Mouse (Mus musculus) hindbrain, embryonic 11.5 days (tissue): ENCODE data around the gene Abca7. TPM values are rescaled to one million over a fixed set of nuclear protein-coding genes. Genes with fewer than 3 reads are reported as not detected.

ENCODE experiments used
- ATAC-seq: fragments of 200-750 bp; cut with Nextera tagmentation; 2 replicates; pipeline ENCODE4 v1.8.0; 2017; ENCODE audit warnings: mild to moderate bottlenecking, moderate TSS enrichment, moderate library complexity; ENCODE audit not compliant: low FRiP score
- DNase-seq: peaks from one replicate; pipeline ENCODE4 v3.0.0-alpha.2; 2015; ENCODE audit warnings: low spot score
- H3K27ac ChIP-seq: fragments of 300-500 bp; sonication (generic); 2 replicates; pipeline ENCODE4 v1.5.1; 2014; ENCODE audit warnings: mild to moderate bottlenecking, low read depth, low read length
- H3K27me3 ChIP-seq: fragments of 300-500 bp; sonication (generic); 2 replicates; pipeline ENCODE4 v1.6.1; 2014; ENCODE audit warnings: mild to moderate bottlenecking, low read length, moderate library complexity, mixed read lengths; ENCODE audit not compliant: control insufficient read depth, insufficient read depth
- H3K36me3 ChIP-seq: fragments of 300-500 bp; sonication (generic); 2 replicates; pipeline ENCODE4 v1.6.1; 2014; ENCODE audit warnings: mild to moderate bottlenecking, low read length, moderate library complexity, mixed read lengths; ENCODE audit not compliant: control insufficient read depth, insufficient read depth
- H3K4me1 ChIP-seq: fragments of 300-500 bp; sonication (generic); replicated peaks from 2 replicates; pipeline ENCODE4 v1.6.1; 2014; ENCODE audit warnings: low read length, mixed read lengths; ENCODE audit not compliant: control insufficient read depth, insufficient read depth
- H3K4me2 ChIP-seq: fragments of 300-500 bp; sonication (generic); replicated peaks from 2 replicates; pipeline ENCODE4 v1.6.1; 2014; ENCODE audit warnings: mild to moderate bottlenecking, low read depth, low read length
- H3K4me3 ChIP-seq: fragments of 300-500 bp; sonication (generic); 2 replicates; pipeline ENCODE4 v1.5.1; 2014; ENCODE audit warnings: low read depth, low read length
- H3K9ac ChIP-seq: fragments of 300-500 bp; sonication (generic); 2 replicates; pipeline ENCODE4 v1.6.1; 2014; ENCODE audit warnings: low read depth, low read length
- H3K9me3 ChIP-seq: fragments of 300-500 bp; sonication (generic); 2 replicates; pipeline ENCODE4 v1.6.1; 2016; ENCODE audit warnings: low read length; ENCODE audit not compliant: control insufficient read depth
- WGBS: fragments of 180-500 bp; shearing (Covaris S2); extraction: QIAGEN DNeasy Blood & Tissue Kit; methylation state at CpG from one replicate; pipeline ENCODE4 v1.1.7; 2014; 5-methylcytosine and 5-hydroxymethylcytosine counted together
- polyA plus RNA-seq: library from polyadenylated mRNA; unstranded; fragments of >200 nt; fragmentation: Nextera tagmentation; extraction: Ambion mirVana; gene quantifications from 2 replicates; pipeline ENCODE4 v1.2.1, GENCODE M21; 2014

The Abca7 gene
- polyA plus RNA-seq, 1 experiment from 2014 or later, result 2.6 TPM

- DNase-seq (no peak), ATAC-seq (no peak)
- H3K27ac ChIP-seq, result no peak overlapping the region
- H3K4me2 ChIP-seq, result no peak overlapping the region
- H3K9me3 ChIP-seq, result no peaks in the 10 kb centered on the region
- H3K36me3 ChIP-seq, result no peaks in the 10 kb centered on the region
- no peak overlapping the region for H3K4me3 ChIP-seq
- no peaks in the 10 kb centered on the region for H3K27me3 ChIP-seq
- no peak overlapping the region for H3K9ac ChIP-seq
- H3K4me1 ChIP-seq, result peaks cover 7% of the 10 kb centered on the region; the same call in 1 of the 2 replicates
- WGBS, result 77% methylated on average over 5 of the region's 5 CpGs
Observed at GRCm38 (mm10) chr10:80045766-80046165, 49.5 kb downstream of the Abca7 start.

DNA sequence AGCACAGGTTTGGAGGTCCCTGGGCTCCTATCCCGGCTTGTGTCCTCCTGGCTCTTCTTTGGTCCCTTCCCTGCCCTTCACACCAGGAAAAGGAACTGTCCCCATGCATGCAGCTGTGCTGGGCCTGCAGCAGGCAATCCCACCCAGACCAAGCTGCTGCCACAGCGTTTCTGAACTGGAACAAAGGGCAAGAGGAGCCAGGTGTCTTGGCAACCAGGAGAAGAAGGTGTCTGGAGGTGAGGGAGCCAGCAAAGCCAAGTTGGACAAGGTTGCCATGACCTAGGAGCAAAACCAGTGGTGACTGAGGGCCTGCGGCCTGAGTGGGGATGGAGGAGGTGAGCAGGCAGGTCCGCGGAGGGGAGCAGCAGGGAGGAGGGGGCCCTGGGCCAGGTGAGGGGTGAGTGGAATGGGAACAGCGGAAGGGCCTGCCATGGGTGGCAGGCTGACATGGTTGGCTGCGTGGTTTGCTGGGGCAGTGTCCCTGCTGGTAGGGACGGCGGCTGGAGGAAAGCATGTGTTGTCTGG lies 50.8 kb downstream of the Abca7 start, which contains the start of gene Gpx4:
Gene Gpx4 (plus strand): TSS at position 126 of the 525 bp plus-strand sequence.
- Histone ChIP-seq H3K27ac (peak within 1 kb of the TSS; percentile 71), H3K4me3 (no peak within 1 kb of the TSS), H3K36me3 (no peaks in the 10 kb centered on the region), H3K4me2 (no peak within 1 kb of the TSS), H3K4me1 (peaks cover 7% of the 10 kb centered on the region; the same call in 1 of the 2 replicates), H3K27me3 (no peaks in the 10 kb centered on the region), H3K9me3 (no peaks in the 10 kb centered on the region), H3K9ac (peak within 1 kb of the TSS; percentile 11; the same call in 1 of the 2 replicates)
- whole genome bisulfite sequencing, result 47% methylated on average over 7 of the region's 9 CpGs
- DNase-seq (no peak), ATAC-seq (no peak)

DNA sequence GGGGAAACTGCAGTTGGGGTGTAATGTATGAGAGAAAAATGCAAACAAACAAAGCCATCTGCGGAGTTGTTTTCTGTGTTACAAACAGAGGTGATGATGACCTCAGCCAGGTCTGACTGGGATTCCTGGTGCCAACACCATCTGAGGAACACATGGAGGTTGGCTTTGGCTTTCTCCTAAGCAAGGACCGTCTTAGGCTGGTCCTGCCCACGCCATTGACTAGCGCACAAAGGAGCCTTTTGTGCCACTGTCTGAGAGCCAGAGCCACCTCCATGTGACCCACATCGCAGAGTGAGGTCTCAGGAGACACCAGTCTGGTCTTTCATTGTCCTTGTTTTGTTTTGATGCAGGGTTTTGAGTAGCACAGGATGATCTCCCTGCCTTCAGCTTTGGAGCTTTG lies 52.1 kb downstream of the Abca7 start:
- no peak overlapping the region for H3K4me3 ChIP-seq
- DNase-seq, result peak; percentile 58
- H3K4me1 ChIP-seq, result peaks cover 7% of the 10 kb centered on the region; the same call in 1 of the 2 replicates
- no peak; the same call in 1 of the 2 replicates for ATAC-seq
- WGBS, result 8% methylated on average over 5 of the region's 5 CpGs
- peak overlapping the region; percentile 71 for H3K27ac ChIP-seq
- no peaks in the 10 kb centered on the region for H3K9me3 ChIP-seq
- no peaks in the 10 kb centered on the region for H3K36me3 ChIP-seq
- no peaks in the 10 kb centered on the region for H3K27me3 ChIP-seq
- H3K9ac ChIP-seq, result no peak overlapping the region
- H3K4me2 ChIP-seq, result no peak overlapping the region

DNA sequence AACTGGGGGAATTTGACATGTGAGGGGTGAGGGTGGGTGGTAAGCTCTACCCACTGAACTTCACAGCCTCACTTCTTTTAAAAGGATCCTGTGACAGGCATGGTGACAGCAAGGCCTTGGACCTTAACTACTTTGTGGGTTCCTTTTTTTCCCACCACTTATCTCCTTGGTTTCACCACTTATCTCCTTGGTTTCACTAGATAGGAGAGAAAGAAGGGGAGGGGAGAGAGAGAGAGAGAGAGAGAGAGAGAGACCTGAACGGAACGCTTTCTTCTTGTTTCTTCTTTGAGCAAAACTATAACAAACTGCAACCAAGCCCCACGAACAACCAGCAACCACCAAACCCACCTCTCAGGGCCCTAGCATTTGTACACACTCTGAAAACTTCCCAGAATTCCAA lies 52.5 kb downstream of the Abca7 start:
- H3K4me2 ChIP-seq, result no peak overlapping the region
- no peaks in the 10 kb centered on the region for H3K27me3 ChIP-seq
- H3K36me3 ChIP-seq, result no peaks in the 10 kb centered on the region
- no peaks in the 10 kb centered on the region for H3K9me3 ChIP-seq
- WGBS, result 64% methylated on average over 3 of the region's 3 CpGs
- H3K4me1 ChIP-seq, result peaks cover 7% of the 10 kb centered on the region; the same call in 1 of the 2 replicates
- H3K27ac ChIP-seq, result peak overlapping the region; percentile 71
- DNase-seq (no peak), ATAC-seq (no peak)
- no peak overlapping the region for H3K9ac ChIP-seq
- no peak overlapping the region for H3K4me3 ChIP-seq

DNA sequence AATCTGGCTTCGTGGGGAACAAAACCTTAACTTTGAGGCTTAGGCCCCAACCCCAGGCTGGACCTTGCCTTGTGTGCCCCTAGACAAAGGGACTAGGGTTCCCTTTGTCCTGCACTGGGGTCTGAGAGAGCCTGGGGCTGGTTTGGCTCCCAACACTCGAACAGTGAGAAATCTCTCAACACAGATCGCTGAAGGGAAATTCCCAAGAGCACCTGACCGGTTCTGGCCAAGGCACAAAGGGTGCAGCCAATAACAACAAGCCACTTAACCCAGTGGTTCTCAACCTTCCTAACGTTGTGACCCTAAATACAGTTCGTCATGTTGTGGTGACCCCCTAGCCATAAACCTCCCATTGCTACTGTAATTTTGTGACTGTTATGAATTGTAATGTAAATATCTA lies 54.0 kb downstream of the Abca7 start:
- H3K4me3 ChIP-seq, result no peak overlapping the region
- ATAC-seq, result no peak
- H3K27ac ChIP-seq, result no peak overlapping the region
- H3K36me3 ChIP-seq, result no peaks in the 10 kb centered on the region
- no peak overlapping the region for H3K9ac ChIP-seq
- no peaks in the 10 kb centered on the region for H3K9me3 ChIP-seq
- no peaks in the 10 kb centered on the region for H3K27me3 ChIP-seq
- DNase-seq, result no peak
- H3K4me1 ChIP-seq, result peaks cover 9% of the 10 kb centered on the region
- no peak overlapping the region for H3K4me2 ChIP-seq
- WGBS, result 20% methylated on average over 6 of the region's 6 CpGs

- 15% methylated on average over 15 of the region's 15 CpGs for WGBS
Observed at GRCm38 (mm10) chr10:80050885-80051617, 54.8 kb downstream of the Abca7 start.

DNA sequence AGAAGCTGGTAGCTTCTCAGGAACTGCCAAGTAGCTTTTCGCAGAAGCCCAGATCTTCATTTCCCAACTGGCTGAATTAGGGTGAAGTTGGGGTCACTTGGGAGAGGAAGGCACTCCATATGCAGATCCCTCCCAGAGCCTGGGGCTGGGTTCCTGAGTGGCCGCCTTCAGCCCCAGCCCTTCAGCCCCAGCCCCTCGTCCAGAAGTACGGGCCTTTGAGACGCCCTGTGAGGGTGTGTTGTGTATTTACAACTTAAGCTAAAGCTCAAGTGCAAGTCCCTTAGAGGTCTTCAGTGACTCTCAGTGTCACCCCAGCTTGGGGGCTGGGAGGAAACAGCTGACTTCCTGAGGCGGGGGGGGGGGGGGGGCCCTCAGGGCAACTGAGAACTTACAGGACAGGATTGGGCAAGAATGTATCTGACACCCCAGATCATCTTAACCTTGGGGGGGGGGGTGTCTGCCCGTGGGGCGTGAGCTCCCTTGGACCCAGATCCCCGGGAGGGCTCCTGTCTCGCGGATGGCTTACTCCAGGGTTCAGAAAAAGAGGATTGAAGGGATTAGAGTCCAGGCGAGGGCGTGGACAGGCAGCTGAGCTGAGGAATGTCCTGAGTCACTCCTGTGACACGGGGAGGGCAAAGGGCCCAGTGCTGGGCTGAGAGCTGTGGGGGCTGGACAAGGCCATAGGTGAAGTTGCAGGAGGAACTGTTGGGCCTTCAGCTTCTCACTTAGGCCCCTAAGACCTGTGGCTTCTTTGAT lies 55.5 kb downstream of the Abca7 start:
- Histone ChIP-seq H3K27me3 (no peaks in the 10 kb centered on the region), H3K9ac (no peak overlapping the region), H3K4me2 (no peak overlapping the region), H3K9me3 (no peaks in the 10 kb centered on the region), H3K27ac (0 out of 2 replicates have a peak overlapping the region, but pooled peaks have one; percentile 36), H3K4me3 (no peak overlapping the region), H3K4me1 (peaks cover 11% of the 10 kb centered on the region), H3K36me3 (peaks cover 3% of the 10 kb centered on the region; the same call in 1 of the 2 replicates)
- WGBS, result 34% methylated on average over 13 of the region's 14 CpGs
- ATAC-seq, result no peak
- no peak for DNase-seq

More at GRCm38 (mm10) chr10:80050885-80051617, 54.8 kb downstream of the Abca7 start:
- no peak for DNase-seq
- no peaks in the 10 kb centered on the region for H3K27me3 ChIP-seq
- H3K9ac ChIP-seq, result no peak overlapping the region
- no peak overlapping the region for H3K4me2 ChIP-seq
- no peaks in the 10 kb centered on the region for H3K9me3 ChIP-seq
- H3K4me3 ChIP-seq, result no peak overlapping the region
- no peaks in the 10 kb centered on the region for H3K36me3 ChIP-seq
- peaks cover 11% of the 10 kb centered on the region for H3K4me1 ChIP-seq
- 0 out of 2 replicates have a peak overlapping the region, but pooled peaks have one; percentile 36 for H3K27ac ChIP-seq
- no peak for ATAC-seq

- DNase-seq (no peak), ATAC-seq (no peak)
- Histone ChIP-seq H3K27me3 (no peaks in the 10 kb centered on the region), H3K36me3 (peaks cover 3% of the 10 kb centered on the region; the same call in 1 of the 2 replicates), H3K4me1 (peaks cover 11% of the 10 kb centered on the region), H3K4me3 (no peak overlapping the region), H3K4me2 (no peak overlapping the region), H3K9ac (no peak overlapping the region), H3K9me3 (no peaks in the 10 kb centered on the region), H3K27ac (no peak overlapping the region)
- 87% methylated on average over 5 of the region's 5 CpGs for WGBS
Observed at GRCm38 (mm10) chr10:80052374-80052764, 56.1 kb downstream of the Abca7 start.
